Mouse (Mus musculus): Measurements from ENCODE around the gene Gnl3l.

DNA sequence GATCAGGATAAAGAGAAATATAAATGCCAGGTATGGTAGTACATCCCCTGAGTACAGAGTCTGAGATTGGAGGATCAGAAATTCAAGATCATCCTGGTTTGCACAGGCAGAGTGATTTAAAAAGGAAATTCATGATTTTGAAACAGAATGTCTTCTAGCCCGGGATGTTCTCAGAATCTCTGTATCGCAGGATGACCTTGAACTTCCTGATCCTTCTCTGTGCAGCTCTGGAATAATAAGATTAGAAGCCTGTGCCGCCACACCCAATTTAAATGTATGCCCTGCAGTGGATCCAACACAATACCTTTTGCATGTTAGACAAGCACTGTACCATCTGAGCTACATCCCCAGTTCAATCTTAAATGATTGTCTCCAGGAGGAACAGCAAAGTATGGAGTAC lies 1.7 kb upstream of the Gnl3l start:
- TF ChIP-seq MAX (IDR thresholded peaks at IDR 0.05; ENCODE audit: low read depth) (no peak), POLR2A (IDR thresholded peaks at IDR 0.05; ENCODE audit: insufficient read length, low read depth) (no peak), CEBPB (IDR thresholded peaks at IDR 0.05; ENCODE audit: insufficient read depth, poor library complexity, severe bottlenecking) (no peak), MYOD1 (IDR thresholded peaks at IDR 0.05; ENCODE audit: control insufficient read depth in 1 of 3, insufficient read length in 2 of 3, low read depth in 2 of 3) (no peak), REST (IDR thresholded peaks at IDR 0.05; ENCODE audit: insufficient read depth, insufficient read length) (no peak), MYOG (IDR thresholded peaks at IDR 0.05; ENCODE audit: control insufficient read depth in 1 of 3, insufficient read depth in 1 of 3, insufficient read length in 2 of 3, low read depth in 2 of 3) (no peak)
